Mouse (Mus musculus) right cerebral cortex, postnatal 14 days (tissue): ENCODE measurements around the gene Pid1.

ENCODE experiments used
- DNase-seq: peaks from one replicate; pipeline ENCODE4 v3.0.0; 2022

Pid1 gene

GRCm38 (mm10) chr1:84172941-84173340, 191.0 kb downstream of the Pid1 start:
- no peak for DNase-seq

GRCm38 (mm10) chr1:84157790-84158189, 206.2 kb downstream of the Pid1 start:
- no peak for DNase-seq

DNA sequence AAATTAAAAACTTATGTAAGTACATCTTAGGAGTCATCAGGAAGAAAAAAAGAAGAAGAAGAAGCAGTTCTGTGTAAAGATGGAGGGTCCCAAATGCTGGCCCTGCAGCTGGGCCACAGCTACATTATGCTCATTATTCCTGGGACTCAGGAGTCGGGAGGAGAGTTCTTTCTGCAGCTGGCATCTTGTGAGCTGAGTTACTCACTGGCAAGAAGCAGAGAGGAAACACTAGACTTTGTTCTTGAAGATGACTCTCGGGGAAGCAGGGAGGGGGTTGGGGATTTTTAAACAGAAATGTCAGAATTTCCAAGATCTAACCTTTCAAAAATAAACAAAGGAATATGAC, 208.4 kb downstream of the Pid1 start:
- no peak for DNase-seq

DNA sequence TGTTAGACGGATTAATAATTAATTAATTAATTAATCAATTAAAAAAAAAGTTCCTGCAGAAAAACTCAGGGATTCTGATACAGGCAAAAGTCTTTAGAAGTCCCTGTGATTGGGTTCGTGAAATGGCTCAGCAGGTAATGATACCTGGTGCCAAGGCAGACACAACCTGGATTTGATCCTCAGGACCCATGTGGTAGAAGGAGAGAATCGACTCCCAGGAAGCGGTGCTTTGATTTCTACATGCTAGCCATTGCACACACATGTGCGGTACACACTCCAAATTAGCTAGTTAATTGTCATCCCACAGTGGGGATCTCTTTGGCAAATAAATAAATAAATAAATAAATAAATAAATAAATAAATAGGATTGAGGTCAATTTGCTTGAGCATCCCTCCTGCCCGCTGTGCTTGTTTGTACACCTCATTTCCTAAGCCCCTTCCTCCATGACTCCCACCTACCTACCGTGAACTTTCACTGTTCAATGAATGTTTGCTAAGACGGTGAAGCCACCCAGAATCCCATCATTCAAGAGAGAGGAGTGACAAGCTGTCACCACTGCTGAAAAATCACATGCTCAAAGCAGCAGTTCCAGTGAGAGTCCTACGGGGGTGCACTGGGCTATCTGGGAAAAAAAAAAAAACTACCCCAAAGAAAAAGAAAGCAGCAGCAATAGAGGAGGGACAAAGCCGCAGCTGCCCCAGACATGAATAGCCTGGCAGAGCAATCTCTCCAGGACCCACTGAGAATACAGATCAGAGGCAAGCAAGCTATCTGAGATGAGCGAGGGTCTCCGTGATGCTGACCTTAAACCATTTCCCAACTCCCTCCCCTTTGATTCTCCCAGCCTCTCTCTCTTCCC, 209.0 kb downstream of the Pid1 start:
- no peak for DNase-seq

DNA sequence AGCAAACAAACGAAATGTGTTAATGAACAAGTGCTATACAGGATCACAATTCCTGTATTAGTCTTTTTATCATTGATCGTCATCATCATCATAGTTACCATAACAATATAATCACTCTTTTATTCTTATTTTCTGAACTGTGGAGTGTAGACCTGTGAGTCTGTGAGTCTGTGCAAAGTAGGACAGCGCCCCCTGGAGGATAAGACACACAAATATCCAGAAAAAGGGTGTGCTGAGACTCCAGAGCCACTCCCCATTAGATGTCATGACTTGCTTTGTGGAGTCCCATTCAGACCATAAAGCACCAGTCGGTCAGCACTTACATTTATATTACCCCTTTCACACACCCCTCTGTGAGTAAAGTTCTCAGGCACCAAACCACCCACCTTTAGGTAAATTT, 210.0 kb downstream of the Pid1 start:
- no peak for DNase-seq

DNA sequence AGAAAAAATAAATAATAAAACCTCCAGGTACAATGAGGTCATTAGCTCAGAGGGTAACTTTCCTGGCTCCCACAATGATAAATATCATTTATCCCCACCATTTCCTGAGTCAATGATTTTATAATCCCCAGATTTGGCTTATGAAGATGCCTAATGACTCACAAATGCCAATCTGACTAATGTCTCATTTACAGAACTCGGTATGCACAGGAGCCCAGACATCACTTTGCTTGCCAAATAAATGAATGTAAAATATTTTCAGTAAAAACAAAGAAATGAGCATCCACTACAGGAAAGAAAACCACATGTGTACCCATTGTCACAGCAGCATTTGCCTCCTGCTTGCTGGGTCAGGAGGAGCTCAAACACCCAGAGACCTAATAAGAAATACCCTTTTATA, 222.4 kb downstream of the Pid1 start:
- no peak for DNase-seq

DNA sequence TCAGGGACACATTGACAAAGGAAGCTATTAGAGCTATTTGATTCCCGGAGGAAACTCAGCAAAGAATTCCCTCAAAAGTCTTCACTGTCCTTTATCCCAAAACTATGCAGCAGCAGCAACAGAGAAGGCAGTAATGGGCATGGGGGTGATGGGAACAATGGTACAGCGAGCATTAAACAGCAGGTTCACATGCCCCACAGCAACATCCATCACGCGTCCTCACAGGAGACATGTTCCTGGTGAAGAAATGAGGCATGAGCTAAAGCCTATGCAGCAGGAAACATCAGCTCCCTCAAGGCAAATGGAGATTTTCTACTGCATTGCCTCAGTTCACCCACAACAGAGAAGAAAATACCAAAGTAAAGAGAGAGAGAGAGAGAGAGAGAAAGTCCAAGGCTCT, 231.5 kb downstream of the Pid1 start:
- no peak for DNase-seq

DNA sequence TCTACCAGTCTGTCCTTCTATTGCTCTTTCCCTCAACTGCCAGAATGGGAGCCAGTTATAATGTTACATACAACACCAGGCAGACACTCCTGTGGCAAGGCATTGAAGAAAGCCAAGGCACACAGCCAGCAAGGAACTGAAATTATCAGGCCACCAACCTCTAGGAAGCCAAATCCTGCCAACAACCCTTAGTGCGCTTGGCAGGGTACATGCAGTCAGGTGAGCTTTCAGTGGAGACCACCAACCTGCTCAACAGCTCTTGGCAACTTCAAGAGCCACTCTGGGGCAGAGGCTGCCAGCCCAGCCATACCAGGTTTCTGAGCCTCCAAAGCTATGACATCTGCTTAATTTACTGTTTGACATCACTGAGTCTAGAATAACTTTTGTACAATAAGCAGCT, 232.2 kb downstream of the Pid1 start:
- DNase-seq, result no peak

- peak; percentile 11 for DNase-seq
These were observed 235.5 kb downstream of the Pid1 start for GRCm38 (mm10) chr1:84128510-84128909.

DNA sequence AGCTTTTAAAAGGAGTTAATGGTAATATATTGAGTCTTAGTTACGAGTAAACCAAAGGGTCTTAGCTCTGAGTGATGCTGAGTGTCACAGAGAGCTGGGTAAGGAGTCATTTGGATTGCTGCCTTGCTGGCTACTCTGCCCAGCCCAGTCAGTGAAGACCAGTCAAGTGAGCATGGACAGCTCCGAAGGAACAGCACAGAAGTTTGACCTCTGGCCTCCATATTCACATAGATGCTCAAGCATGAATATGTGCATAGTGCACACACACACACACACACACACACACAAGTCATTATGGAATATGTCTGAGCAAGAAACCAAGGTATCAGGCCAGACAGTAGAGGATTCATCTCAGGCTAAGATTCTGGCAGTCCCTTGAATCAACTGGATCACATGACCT, 244.7 kb downstream of the Pid1 start:
- no peak for DNase-seq

DNA sequence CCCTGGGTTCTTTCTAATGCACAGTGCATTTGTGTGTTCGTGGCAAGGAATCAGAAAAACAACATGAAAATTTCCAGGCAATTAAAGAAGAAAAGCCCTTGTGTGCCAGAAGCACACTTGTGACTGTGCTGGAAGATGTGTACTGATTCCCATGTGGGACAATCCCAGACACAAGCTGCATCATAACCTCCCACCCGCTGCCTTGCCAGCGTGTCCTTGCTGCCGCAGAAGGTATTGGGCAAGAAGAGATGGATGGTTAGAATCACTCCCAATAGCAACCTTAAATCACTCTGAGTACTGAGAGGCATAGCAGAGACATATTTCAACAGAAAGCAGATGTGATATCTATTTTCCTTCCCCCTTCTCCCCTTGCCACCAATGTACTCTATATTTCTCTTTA, 257.2 kb downstream of the Pid1 start:
- no peak for DNase-seq

DNA sequence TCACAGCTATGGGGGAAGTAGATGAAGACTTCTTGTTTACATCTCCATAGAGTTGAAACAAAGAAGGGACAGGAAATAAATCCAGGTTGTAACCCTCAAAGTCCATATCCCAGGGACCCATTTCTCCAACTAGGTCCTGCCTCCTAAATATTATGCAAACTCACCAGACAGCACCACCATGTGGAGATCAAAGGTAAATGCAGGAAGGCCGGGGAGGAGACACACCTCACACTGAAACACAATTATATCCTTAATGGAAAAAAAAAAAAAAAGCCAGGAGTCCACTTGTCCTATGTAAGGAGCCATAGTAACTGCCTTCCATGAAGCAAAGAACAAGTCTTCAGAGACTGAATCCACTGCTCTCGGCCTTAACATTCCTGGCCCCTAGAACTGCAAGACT, 261.9 kb downstream of the Pid1 start:
- DNase-seq, result no peak

DNA sequence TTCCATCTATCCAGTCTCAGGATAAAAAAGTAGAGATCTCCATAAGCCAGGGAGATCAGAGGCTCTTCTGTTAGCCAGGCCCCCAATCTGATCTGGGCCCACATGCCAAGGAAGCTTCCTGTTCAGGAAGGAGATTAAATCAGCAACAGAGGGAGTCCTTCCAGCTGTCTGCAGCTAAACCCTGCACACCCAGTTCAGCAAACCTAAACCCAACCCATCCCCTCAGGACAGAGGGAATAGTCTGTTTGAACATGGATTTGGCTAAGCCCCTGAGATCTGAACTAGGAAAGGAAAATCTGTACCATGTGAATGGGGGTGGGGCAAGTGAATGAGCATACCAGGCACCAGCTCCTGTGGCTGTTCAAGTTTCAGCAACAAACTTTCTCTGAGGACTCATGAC, 266.6 kb downstream of the Pid1 start:
- no peak for DNase-seq

DNA sequence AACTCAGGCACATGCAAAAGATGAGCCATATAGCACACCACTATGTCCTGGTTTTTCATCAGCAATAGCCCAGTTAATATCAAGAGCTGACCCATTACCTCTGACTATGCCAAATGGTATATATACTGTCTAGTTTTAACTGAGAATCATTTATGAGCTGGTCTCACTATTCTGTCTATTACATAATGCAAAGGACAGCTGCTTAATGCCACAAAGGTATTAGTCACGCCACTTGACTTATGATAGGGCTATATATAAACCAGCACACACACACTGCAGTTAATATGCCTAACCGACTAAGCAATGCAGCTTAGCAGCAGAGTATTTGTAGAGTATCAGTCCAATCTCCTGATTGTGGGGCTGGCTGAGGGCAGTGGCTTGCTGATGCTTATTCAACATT, 270.7 kb downstream of the Pid1 start:
- no peak for DNase-seq

GRCm38 (mm10) chr1:84089664-84090063, 274.3 kb downstream of the Pid1 start:
- no peak for DNase-seq

- DNase-seq, result no peak
These were observed 276.0 kb downstream of the Pid1 start for GRCm38 (mm10) chr1:84087957-84088356.

GRCm38 (mm10) chr1:84087325-84087724, 276.7 kb downstream of the Pid1 start:
- DNase-seq, result no peak

- no peak for DNase-seq
These were observed 277.5 kb downstream of the Pid1 start for GRCm38 (mm10) chr1:84086486-84086885.

DNA sequence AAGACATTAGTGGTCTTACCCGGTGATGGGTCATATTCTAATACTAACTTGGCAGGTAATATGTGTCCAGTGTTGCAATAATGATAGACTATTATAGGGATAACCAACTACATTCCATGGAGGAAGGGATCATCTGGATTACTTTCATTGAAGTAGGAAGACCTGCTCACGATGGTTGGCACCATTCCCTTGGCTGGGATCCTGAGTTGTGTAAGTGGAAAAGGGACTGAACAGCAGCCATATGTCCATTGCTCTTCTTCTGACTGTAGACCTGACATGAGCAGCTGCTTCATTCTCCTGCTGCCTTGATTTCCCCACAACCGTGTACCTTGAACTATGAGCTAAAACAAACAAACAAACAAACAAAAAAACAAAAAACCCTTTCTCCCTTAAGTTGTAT, 278.6 kb downstream of the Pid1 start:
- no peak for DNase-seq

- no peak for DNase-seq
These were observed 284.4 kb downstream of the Pid1 start for GRCm38 (mm10) chr1:84079566-84079965.

DNA sequence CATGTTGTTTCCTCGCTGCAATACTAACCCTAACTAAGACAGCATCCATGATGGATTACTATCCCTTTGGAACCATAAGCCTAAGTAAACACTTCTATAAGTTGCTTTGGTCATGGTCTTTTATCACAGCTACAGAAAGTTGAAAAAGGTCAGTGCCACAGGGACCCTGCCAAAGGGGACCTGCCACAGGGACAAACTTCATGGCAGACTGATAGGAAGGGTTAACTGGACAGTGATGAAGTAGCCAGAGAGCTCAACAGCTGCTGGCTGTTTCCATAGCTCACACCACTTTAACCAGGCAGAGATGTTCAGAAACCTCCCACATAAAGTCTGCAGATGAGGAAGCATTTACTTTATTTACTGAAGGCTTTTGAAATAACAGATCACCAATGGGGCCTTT, 287.0 kb downstream of the Pid1 start:
- DNase-seq, result no peak

DNA sequence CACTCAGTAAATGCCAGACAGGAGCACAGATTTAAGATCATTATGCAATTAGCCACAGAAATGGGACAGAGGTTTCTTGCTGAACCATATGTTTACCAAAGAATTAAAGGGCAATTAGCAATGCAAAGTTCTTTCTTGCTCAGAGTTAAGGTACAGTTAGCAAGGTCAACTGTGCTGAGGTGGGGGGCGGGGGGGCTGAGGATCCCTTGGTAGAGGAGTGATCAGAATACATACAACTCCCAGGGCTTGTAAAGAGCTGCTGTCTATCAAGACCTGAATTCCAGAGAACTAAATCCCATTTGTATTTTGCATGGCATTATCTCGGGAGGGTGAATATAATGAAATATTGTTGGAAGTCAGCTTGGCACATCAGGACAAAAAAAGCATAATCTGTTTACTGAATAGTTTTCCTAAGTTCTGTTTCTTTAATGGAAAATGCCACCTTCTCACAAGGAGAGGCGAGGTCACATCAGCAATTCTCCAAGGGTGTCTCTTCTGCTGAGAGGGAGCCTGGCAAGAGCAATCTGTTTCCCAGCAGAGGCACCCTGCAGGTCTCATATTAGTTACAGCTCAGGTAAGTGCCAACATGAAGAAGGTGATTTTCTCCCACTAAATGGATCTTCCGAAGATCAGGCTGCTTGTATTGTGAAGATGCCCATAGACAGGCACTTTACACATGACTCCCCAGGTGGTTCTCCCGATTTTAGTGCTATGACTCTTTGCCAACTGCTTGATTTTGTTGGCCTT, 306.9 kb downstream of the Pid1 start:
- no peak for DNase-seq

DNA sequence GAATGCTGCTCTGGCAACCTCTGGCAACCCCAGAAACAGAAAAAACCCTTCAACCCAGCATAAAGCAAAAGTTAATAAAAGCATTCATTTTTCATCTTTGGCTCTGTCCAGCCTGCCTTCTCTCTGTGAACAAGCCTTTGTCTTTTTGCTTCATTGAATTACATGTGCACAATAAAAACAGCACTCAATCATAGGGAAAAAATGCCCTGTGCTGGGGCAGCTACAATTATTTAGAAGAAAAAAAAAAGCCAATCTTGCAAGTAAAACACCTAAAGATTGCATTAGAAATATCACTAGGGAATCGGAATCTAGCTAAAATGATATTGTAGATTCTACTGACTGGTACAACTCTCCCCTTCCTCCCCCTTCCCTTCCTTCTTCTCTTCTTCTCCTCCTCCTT, 307.7 kb downstream of the Pid1 start:
- no peak for DNase-seq

GRCm38 (mm10) chr1:84025746-84026145, 338.2 kb downstream of the Pid1 start:
- DNase-seq, result no peak
